Mouse (Mus musculus): ENCODE results near the gene Dlgap1.

- TF ChIP-seq CTCF (conservative IDR thresholded peaks at IDR 0.05; ENCODE audit: low read length) (no peak), POU5F1 (IDR thresholded peaks at IDR 0.05; ENCODE audit: borderline replicate concordance, low read length) (no peak)
Observed at GRCm38 (mm10) chr17:70626396-70626795, 657.5 kb downstream of the Dlgap1 start.
